Comparison of ENCODE assay signal across 9 mouse cellular contexts in the genomic region with DNA sequence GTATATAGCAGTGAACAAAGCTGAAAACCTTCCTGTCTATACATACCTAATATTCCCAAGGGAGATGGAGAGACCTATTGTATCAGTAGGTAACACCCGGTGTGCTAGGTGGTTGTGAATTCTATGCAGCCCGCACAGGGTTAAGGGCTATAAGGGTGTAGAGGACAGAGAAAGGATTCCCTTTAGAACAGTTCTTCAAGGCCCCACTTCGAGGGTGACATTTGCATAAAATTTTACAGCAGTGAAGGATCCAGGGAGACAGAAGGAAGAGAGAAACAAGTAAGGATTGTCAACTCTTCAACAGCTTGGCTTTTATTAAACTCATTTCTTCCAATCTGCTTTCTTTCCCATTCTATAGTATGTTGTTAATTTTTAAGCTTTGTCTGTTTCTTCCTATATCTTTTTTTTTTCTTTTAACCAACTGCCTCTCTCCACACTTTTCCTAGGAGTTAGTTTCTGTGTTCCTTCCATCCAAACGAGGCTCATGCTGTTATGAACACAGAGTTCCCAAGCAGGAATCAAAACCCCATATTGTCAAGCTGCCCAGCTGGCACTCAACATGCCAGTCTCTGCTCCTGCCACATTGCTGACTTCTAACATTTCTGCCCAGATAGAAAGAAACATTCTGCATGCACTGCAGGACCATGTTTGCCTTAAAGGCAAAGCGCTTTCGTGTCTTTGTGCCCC.
A peak's percentile ranks its signal among the peaks of the same experiment; 100 is the strongest.
DNase-seq lines count a peak whose midpoint lies in the region; ATAC-seq lines count a peak whose summit lies in the region.
"Had no signal": no experiment of that assay in that cellular context is flagged by ENCODE, and none has a peak within 500 bp of the region (broad histone marks: within the 10 kb centered on the region; RNA-seq: fewer than 3 reads in every experiment).

No protein-coding gene starts in this region.

- H3K9ac ChIP-seq in embryonic facial prominence, embryonic 13.5 days: no peak overlapping the region

- no peaks in the 10 kb centered on the region for H3K27me3 ChIP-seq in embryonic facial prominence, embryonic 13.5 days

- H3K4me2 ChIP-seq in embryonic facial prominence, embryonic 13.5 days: peak overlapping the region; percentile 18; the same call in 1 of the 2 replicates

- peak overlapping the region; percentile 41; the same call in 1 of the 2 replicates for H3K27ac ChIP-seq in embryonic facial prominence, embryonic 13.5 days

- H3K4me1 ChIP-seq in embryonic facial prominence, embryonic 13.5 days: peaks cover 43% of the 10 kb centered on the region

- no peak overlapping the region for H3K4me3 ChIP-seq in embryonic facial prominence, embryonic 13.5 days

- H3K9me3 ChIP-seq in embryonic facial prominence, embryonic 13.5 days: no peaks in the 10 kb centered on the region

- WGBS in embryonic facial prominence, embryonic 13.5 days: 44% methylated on average over 6 of the region's 6 CpGs

- ATAC-seq in embryonic facial prominence, embryonic 13.5 days (ENCODE audit: insufficient number of reproducible peaks, insufficient read depth, low FRiP score, low TSS enrichment, low read depth): no peak
- ATAC-seq in erythroblast, adult 5-6 weeks (replicated peaks; ENCODE audit: low FRiP score, poor library complexity, severe bottlenecking): no peak

- peak; percentile 60 to 62 for DNase-seq in right cerebral cortex, postnatal 10 days (ENCODE audit: low spot score in 2 of 2)
- DNase-seq in right cerebral cortex, postnatal 25 days: no peak
- peak; percentile 70 for DNase-seq in layer of hippocampus, adult 11-12 months (ENCODE audit: low spot score)
- no peak for DNase-seq in liver
- no peak for DNase-seq in adrenal gland, postnatal 25 days
- DNase-seq: retina, postnatal 1 day; thymus, postnatal 4 days had no signal

- no peaks in the 10 kb centered on the region for H3K36me3 ChIP-seq in embryonic facial prominence, embryonic 13.5 days

Comparison
In these comparisons a context has a peak if more than half of its experiments do, and no peak if none do; other contexts are left out.
1. DNase-seq: peak in right cerebral cortex, postnatal 10 days (2 of 2) and layer of hippocampus, adult 11-12 months (single experiment); none in right cerebral cortex, postnatal 25 days (single experiment), liver (single experiment) and adrenal gland, postnatal 25 days (single experiment).